17 mouse cellular contexts compared by ENCODE assay signal in the genomic region with DNA sequence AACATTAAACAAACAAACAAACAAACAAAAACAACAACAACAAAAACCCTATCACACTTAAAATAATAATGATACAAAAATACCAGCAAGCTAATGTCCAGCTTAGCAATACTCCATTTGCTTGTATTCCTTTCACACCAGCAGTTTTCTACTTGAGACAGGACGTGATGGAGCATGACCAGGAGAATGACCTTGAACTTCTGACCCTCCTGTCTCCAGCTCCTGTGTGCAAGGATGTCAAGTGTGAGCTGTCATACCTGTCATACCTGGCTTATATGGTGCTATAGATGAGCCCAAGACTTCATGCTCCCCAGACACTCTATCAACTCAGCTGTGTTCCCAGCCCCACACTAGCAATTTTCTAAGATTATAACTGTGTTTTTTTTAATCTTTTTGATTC.
"Had no signal": no experiment of that assay in that cellular context is flagged by ENCODE, and none has a peak within 500 bp of the region (broad histone marks: within the 10 kb centered on the region; RNA-seq: fewer than 3 reads in every experiment).

No protein-coding gene starts in this region.

- H3K9ac ChIP-seq: liver, embryonic 13.5 days; midbrain, embryonic 12.5 days; neural tube, embryonic 13.5 days had no signal

- H3K9me3 ChIP-seq: liver, embryonic 13.5 days; midbrain, embryonic 12.5 days; neural tube, embryonic 13.5 days had no signal

- ATAC-seq: midbrain, embryonic 16.5 days had no signal

- H3K4me2 ChIP-seq: liver, embryonic 13.5 days; midbrain, embryonic 12.5 days; neural tube, embryonic 13.5 days had no signal

- DNase-seq: kidney, adult 8-10 months; kidney, postnatal 25 days; layer of hippocampus, adult 9-11 months; layer of hippocampus, postnatal 36 days; liver, embryonic 13.5 days; lung, adult 2 months; lung, postnatal 14 days; lung, postnatal 4 days; retina, postnatal 1 day; right cerebral cortex, postnatal 4 days had no signal

- H3K27ac ChIP-seq: layer of hippocampus, adult 2 months; left cerebral cortex, adult 2 months; liver, embryonic 13.5 days; midbrain, embryonic 12.5 days; neural tube, embryonic 13.5 days; stomach, postnatal 0 days had no signal

- H3K36me3 ChIP-seq: liver, embryonic 13.5 days; midbrain, embryonic 12.5 days; neural tube, embryonic 13.5 days had no signal

- H3K4me3 ChIP-seq: layer of hippocampus, adult 2 months; left cerebral cortex, adult 2 months; liver, embryonic 13.5 days; midbrain, embryonic 12.5 days; myocyte; neural tube, embryonic 13.5 days had no signal

- H3K27me3 ChIP-seq: liver, embryonic 13.5 days; midbrain, embryonic 12.5 days; neural tube, embryonic 13.5 days had no signal
